Mouse (Mus musculus) MEL-GATA-1-ER (cell line): Measurements from ENCODE around the gene Senp2.
"Not testable (repeated sequence)": the region's sequence is repeated elsewhere in the genome, so short reads cannot be mapped to it uniquely, and the experiment has no call there.

ENCODE experiments used
- DNase-seq: peaks from one replicate; pipeline ENCODE4 v3.0.0-alpha.2; 2012; ENCODE audit warnings: low read depth; ENCODE audit errors: extremely low read depth

Senp2 gene

DNA sequence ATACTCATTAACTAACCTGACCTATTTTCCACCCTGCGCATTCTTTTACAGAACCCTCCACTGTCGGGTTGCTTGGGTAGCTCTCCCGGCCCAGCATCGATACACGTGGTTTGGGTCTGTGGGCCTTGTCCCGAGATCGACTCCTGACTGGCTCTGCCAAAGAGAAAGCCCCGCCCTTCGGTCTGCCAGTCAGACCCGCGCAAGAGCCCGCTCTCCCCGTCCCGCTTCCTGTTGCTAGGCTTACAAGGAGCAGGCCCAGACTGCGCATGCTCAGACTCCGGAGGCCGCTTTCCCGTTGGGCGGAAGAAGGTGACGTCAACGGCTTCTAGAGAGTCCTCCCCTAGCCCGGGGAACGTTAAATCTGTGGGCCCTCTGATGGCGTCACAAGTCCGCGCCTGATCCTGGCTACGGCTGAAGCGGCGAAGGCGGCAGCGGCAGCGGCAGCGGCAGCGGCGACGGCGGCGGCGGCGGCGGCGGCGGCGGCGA, at the start of gene Senp2:
Senp2 (plus strand) TSS at position 386 of the 486 bp plus-strand sequence.
- peak; percentile 98 for DNase-seq

DNA sequence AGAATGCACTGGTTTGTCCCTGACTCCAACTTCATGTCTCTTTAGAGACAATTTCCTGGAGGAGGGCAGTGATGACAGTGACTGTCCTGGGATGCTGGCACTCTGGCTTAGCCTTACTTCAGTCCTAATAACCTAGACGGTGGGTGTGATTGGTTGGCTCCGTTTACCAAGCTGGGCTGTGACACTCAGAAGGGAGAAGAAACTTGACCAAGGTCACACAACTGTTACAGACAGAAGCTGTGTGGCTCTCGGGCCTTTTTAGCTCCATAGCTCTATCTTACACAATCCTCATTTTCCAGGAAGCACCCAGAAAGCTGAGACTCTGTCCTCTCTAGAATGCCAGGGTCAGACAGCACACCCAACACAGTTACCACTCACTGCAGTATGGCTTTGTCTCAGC, 43.7 kb upstream of the Senp2 start:
- DNase-seq = no peak

DNA sequence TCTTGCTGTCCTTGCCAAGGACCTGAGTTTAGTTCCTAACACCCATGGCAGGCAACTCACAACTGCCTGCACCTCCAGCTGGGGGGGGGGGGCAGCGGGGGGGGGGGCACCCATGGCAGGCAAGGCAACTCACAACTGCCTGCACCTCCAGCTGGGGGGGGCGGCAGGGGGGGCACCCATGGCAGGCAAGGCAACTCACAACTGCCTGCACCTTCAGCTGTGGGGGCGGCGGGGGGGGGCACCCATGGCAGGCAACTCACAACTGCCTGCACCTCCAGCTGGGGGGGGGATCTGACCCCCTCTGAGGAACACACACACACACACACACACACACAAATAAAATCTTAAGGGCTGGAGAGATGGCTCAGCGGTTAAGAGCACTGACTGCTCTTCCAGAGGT, 39.4 kb upstream of the Senp2 start:
- DNase-seq = no peak

DNA sequence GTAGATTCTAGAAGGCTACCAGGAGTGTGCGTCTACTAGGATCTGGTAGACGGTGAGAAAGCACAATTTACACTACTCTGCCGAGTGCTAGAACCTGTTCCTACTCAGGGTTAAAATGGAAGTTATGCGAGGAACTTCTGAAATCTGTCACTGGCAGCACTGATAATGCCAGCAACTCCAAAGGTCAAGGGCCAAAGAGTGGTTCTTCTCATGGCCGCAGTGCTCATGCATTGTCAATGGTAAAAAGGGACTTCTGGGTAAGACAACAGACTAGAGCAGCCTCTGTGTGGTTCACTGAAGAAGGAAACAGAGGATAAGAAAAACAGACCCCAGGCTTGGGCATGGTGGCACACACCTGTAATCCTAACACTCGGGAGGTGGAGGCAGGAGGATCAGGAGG, 38.7 kb upstream of the Senp2 start:
- DNase-seq = no peak

DNA sequence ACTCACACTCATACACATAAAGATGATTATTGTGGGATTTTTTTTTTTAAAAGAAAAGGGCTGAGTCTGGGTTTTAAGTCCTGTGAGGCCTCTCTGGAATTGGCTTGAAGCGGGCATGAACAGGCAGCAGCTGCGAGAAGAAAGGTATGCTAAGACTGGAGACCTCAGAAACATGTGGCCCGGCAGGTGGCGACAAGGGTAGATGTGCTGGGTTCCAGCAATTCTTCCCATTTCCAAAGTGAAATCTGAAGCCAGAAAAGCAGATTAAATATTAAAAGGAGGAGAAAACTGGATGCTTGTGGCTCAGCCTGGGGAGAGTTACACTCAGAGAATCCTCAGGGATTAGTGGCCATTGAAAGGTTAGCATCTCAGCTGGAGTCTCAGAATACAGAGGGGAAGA, 37.8 kb upstream of the Senp2 start:
- no peak for DNase-seq

DNA sequence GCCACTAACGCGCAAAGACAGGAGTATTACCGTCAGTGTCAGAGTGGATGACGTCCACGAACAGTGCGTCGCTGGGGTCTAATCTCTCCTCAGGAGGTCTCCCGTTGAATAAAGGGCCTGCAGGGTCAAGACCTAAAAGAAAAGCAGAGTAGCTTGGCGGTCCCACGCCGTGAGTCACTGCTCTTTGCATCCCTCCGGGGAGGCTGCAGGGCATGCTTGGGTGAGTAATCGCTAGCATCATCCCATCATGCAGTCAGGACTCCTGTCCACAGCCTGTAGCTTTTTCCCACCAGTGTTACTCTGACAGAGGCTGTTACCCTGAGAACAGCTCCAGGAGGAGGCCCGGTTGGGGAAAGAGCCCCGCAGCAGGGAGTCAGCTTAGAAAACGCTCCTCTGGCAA, 33.1 kb upstream of the Senp2 start:
- DNase-seq = no peak

DNA sequence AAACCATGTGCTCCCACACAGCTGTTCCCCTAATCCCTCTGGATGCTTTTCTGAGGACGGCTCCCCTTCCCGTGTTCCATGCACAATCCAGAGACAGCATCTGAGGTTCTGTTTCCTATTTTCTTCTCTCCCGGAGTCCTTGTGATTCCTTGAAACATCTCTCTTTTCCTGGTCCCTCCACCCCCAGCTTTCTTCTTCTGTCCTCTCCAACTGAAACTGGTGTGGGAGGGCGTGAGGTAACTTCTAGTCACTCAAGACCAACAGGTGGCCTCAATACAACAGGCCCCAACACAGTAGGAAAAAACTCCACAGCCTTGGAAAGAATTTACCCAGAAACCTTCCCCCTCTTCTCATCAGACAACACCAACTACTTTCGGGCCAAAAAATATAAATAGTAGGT, 31.9 kb upstream of the Senp2 start:
- DNase-seq = no peak

DNA sequence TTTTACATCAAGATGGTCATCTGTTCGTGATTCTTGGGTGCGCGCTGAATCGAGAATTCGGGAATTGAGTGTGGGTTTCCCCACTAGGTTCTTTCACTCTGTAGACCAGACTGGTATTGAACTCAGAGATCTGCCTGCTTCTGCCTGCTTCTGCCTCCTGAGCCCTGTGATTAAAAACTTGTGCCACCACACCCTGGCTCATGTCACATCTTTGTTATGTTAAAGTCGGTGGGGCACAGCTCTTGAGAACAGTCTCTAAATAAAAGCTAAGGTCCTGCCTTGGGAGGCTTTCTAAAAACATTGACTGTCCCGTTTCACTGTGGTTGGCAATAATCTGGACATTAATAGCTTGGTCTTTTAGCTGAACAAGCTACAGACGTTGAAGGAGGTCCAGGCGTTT, 26.1 kb upstream of the Senp2 start:
- no peak for DNase-seq

DNA sequence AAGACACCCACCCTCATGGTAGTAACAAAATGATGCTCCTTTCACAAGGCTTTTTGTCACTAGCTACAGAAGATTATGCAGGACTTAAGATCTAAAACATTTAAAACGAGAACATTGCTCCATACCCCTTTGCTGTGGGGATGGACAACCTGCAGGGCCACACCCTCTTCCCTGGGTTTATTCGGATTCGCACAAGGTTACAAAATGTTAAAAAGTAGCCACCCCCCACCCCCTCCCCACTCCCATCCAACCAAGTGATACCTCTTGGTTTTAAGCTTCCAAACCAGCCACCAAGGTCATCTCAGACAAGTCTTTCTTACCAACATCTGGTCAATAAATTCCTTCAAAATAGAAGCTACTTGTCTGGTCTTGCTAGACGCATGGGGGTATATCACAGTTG, 25.7 kb upstream of the Senp2 start:
- no peak for DNase-seq

DNA sequence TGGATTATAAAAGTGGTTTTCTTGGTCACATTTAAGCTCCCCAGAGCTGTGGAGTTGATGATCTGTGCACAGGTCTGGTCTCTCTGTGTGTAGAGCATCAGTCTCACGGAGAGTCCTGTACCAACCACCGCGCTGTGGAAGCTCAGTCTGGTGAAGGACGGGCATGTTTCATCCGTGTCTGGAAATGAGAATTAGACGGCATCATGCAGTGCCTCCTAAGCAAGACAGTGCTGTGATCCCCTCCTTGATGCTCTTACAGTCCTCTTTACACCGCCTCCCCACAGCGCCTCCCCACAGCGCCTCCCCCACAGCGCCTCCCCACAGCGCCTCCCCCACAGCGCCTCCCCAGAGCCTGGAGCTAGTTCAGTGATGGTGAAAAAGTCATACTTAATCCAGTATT, 25.2 kb upstream of the Senp2 start:
- DNase-seq = no peak

DNA sequence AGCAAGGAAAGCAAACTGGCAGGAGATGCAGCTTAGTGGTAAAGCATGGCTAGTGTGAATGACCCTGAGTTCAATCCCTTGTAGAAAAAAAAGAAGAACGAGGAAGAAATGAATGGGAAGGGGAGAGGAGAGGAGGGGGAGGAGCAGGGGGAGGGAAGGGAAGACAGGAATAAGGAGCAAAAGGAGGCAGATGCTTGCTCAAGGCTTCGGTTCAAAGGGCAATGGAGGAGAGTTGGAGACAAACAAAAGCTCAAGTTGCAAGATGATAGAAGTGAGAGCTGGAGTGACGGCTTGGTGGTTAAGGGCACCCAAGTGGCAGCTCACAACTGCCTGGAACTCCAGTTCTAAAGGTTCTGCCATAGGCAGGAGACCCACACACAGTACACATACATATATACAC, 23.1 kb upstream of the Senp2 start:
- no peak for DNase-seq

DNA sequence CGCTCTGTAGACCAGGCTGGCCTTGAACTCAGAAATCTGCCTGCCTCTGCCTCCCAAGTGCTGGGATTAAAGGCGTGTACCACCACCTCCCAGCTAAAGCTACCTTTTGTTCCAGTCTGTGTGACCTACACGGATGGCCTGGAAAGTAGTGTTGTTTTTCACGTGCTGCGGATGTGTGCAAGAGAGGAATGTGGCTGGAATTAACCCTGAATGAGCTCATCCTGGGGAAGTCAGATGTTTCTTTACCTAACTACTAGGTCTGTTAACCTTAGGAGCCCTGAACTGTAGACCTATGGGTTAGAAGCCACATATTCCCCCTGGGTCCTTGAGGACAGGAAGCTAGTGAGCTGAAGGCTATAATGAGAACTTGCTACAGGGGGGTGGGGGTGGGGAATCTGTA, 21.3 kb upstream of the Senp2 start:
- no peak for DNase-seq

DNA sequence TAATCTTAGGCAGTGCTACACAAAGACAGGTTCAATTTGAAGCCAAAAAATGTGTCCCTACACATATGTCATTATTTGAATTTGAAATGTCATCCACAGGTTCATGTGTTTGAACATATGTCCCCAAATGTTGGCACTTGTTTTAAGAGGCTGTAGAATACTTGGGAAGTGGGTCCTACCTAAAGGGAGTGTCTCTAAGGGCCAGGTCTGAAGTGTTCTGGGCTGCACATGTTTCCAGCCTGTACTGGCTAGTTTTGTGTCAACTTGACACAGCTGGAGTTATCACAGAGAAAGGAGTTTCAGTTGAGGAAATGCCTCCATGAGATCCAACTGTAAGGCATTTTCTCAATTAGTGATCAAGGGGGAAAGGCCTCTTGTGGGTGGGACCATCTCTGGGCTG, 18.4 kb upstream of the Senp2 start:
- not testable (repeated sequence) for DNase-seq

DNA sequence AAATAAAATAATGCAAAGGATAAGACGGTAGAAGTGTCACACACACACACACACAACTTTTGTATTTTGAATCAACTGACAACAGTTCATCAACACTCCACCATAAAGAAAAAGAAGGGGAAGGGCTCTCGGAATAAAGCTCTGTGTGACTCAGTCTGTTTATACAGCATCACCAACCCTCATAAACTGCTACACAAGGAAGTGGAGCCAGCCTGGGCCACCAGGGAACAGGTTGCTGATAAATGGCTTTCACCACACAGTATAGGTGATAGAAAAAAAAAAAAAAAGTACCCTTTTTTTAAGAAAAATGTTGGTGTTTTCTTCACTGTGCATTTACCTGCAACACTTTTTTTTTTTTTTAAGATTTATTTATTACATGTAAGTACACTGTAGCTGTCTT, 17.5 kb upstream of the Senp2 start:
- DNase-seq = no peak

DNA sequence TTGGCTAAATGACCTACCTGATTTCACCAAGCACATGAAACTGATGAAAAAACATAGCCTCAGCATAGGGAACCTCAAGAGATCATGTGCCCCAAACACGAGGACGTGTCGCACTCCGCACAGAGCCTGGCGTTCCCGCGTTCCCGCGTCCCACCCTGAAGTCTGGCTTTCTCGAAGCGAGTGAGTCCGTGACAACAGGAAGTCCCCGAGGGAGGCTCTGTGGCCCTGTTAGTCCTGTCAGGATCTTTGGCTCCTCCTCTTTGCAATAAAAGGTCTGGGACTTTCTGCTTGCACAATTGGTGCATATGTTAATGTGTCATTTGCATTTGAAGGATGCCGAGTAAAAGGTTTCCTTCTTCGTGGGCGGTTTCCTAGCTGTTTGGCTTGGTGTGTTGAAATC, 14.0 kb upstream of the Senp2 start, which contains the start of gene Liph:
Liph (minus strand) TSS at position 360 of the 400 bp plus-strand sequence.
- DNase-seq = no peak

DNA sequence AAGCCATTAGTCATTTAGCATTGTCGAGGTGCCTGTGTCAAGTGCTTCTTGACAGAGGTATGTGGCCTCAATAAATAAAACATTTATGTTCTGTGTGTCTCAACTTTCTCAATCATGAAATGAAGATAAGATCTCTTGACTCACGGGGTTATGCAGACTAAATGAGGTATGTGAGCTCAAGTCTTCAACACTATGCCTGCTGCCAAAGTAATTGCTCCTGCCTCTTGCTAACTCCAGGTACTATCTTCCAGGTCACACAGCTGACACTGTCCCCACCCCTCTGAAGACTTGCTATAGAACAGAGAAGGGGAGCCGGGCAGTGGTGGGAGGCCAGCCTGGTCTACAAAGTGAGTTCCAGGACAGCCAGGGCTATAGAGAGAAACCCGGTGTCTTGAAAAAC, 12.9 kb upstream of the Senp2 start:
- no peak for DNase-seq

DNA sequence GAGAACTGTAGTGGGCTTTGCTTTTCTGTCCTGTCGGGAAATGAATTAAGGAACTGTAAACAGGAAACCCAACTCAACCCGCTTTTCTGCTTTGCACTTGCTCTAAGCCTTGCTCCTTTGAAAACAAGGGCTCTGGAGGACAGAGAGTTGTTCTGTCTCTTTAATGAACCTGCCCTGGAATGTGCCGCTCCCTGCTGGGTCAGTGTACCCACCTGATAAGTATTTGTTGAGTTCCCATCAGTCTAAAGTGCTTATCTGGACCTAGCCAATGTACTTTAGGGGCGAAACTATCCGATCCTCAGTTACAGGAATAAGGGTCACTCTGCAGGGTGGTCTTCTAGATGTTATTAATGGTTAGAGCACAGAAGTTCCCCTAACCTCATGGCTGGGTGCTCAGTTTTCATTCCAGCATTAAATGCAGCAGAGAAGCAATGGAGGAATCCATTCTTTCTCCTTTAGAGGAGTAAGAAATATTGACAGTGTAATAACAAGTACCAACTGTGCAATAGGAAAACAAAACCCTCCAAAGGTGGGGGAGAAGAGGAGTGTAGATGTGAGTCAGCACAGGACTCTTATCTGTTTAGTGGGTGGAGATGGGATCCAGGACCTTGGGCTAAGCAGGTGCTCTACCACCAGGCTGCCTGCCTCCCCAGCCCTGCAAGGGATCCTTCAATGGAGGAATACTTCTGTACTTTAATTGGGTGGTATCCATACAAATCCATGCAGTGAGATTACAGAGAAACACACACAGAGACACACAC, 12.2 kb upstream of the Senp2 start:
- DNase-seq = no peak

DNA sequence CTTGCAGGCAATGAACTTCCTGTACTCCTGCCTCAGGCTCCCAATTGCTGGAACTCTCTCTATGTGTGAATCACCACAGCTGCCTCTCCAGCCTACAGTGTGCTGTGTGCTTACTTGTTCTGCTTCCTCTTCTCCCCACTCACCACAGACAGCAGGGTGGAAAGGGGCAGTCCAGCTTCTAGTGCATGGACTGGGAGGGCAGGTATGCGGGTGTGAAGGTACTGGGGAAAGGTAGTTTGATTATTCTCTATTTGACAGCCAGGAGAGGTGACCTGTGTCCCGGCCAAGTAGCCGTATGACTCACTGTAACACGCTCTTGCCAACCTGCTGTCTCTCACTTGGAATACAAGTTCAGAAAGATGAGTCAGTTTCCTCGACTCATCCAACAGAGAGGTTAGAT, 11.2 kb upstream of the Senp2 start:
- no peak for DNase-seq

DNA sequence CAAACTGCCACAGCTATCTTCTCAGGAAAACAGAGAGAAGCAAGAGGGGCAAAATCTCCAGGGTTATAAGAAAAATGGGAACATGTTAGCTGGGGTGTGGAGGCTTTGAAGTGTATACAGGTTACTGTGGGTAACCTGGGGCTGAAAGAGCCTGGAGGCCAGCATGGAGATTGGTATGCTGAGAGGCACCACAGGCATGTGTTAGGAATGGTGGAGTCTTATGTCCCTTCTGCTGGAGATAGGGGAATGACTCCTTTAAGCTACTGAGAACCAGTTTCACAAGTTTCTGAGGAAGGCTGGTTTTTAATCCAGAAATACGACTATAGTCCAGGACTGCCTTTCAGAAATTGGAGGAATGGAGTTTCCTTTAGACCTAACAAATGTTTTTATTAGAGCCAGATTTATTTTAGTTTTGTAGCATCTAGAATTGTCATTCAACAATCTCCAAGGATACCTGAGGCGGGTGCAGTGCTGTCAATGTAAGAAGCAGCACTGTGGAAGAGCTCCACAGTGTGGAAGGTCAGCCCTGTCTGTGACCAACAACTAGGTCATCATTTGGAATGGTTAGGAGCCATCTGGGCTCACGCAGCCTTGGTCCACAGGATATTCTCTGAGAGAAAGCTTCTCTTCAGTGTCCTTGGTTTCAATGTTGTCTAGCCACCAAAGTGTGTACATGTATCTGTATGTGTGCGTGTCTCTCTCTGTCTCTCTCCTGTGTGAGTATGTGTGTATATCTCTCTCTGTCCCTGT, 9.2 kb upstream of the Senp2 start:
- no peak for DNase-seq

DNA sequence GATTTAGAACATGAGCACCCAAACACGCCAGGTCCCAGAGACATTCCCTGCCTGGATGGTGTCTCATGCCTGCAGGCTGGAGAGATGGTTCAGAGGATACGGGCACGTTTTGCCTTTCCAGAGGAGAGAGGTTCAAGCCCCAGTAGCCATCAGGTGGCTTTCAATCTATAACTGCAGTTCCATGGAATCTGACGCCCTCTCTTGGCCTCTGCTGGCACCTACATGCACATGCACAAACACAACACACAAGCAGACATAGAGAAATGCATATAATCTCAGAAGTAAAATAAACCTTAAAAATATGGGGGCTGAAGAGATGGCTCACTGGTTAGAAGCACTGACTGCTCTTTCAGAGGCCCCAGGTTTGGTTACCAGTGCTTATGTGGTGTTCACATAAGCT, 8.1 kb upstream of the Senp2 start:
- no peak for DNase-seq

DNA sequence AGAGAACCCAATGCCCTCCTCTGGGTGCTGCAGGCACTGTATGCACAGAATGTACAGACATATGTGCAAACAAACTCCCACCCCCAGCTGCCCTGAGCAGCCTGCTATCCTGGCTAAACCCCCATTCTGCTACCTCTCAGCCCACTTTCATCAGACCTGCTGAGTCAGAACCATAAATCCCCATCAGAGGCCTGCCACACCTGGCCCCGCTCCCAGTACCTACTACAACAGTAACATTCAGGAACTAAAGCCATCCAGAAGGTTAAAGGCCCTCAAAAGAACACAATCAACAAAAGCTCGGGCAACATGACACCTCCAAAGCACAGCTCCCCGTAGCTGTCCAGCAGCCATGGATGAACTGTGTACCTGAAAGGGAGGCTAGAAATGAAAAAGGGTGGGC, 7.7 kb upstream of the Senp2 start:
- DNase-seq = no peak

DNA sequence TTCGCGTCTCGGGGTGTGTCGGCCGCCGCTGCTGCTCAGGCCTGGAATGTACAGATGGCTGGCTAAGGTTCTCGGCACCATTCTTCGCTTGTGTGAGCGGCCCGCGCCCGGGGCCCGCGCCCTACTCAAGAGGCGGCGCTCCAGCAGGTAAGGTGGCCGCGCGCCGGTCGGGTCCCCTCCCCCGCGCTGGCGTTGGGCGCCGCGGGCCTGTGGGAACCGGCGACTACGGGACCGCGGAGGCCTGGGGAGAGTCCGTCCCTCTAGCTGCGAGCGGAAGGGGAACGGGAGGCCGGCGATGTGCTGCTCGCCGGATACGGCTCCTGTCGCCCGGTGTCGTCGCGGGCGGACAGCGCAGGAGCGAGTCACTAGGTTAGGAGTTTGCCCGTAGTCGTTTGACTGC, 312 bp downstream of the Senp2 start:
- no peak for DNase-seq

DNA sequence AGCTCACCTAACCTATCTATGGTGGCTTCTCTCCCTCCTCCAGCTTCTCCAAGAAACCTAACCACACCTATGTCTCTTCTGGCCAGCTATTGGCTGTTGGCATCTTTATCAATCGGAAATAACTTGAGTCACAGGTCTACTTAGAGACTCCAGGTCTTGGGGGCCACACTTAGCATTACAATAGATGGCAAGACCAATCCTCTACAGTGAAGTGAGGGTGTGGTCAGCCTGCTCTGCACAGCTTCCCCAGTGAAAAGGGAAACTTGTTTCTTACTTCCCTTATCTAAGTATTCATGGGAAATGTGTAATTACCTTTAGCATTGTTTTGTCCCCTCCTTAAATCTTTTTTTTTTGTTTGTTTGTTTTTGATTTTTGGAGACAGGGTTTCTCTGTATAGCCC, 6.3 kb downstream of the Senp2 start:
- DNase-seq = no peak
